Mouse (Mus musculus) olfactory bulb, adult 2 months (tissue): ENCODE data around the gene Syn3.

Experiments
- CTCF ChIP-seq: fragments of 200-500 bp; IDR thresholded peaks from 2 replicates; pipeline ENCODE4 v1.5.1; 2012; ENCODE audit warnings: low read depth, mild to moderate bottlenecking, low read length, moderate library complexity; ENCODE audit not compliant: insufficient read depth
- POLR2A ChIP-seq: fragments of 200-500 bp; IDR thresholded peaks from 2 replicates; pipeline ENCODE4 v1.6.1; 2012; ENCODE audit warnings: mild to moderate bottlenecking, low read depth, low read length, moderate library complexity; ENCODE audit not compliant: insufficient read depth

- no peak for TF ChIP-seq POLR2A
- TF ChIP-seq CTCF: no peak
Observed at GRCm38 (mm10) chr10:86334581-86334980, 164.1 kb downstream of the Syn3 start.
